9 mouse cellular contexts compared by ENCODE assay signal in genomic region chr9:63927340-63928049, GRCm38 (mm10).
DNase-seq lines count a peak whose midpoint lies in the region; ATAC-seq and TF ChIP-seq lines count a peak whose summit lies in the region.
"Had no signal": no experiment of that assay in that cellular context is flagged by ENCODE, and none has a peak within 500 bp of the region (broad histone marks: within the 10 kb centered on the region; RNA-seq: fewer than 3 reads in every experiment).

No protein-coding gene starts in this region.

- no peak for ATAC-seq in forebrain, postnatal 0 days
- ATAC-seq in hindbrain, embryonic 12.5 days (ENCODE audit: low FRiP score), result no peak
- ATAC-seq in limb, embryonic 15.5 days (ENCODE audit: insufficient number of reproducible peaks, low FRiP score, low TSS enrichment, low read depth), result 0 out of 2 replicates have a peak, but pooled peaks have one; percentile 41
- ATAC-seq in neural tube, embryonic 11.5 days (ENCODE audit: insufficient read depth, low FRiP score, low TSS enrichment), result no peak

- H3K79me3 ChIP-seq in C2C12 (ENCODE audit: low read depth), result no peaks in the 10 kb centered on the region

- no peaks in the 10 kb centered on the region; the same call in 1 of the 2 replicates for H3K4me1 ChIP-seq in brown adipose tissue, adult 24 weeks (ENCODE audit: control insufficient read depth, insufficient read depth, insufficient read length, low read length)
- H3K4me1 ChIP-seq in forebrain, postnatal 0 days (ENCODE audit: insufficient read depth), result 0 out of 2 replicates have a peak, but pooled peaks cover 5% of the 10 kb centered on the region
- peaks cover 21% of the 10 kb centered on the region for H3K4me1 ChIP-seq in hindbrain, embryonic 12.5 days
- peaks cover 43% of the 10 kb centered on the region for H3K4me1 ChIP-seq in limb, embryonic 15.5 days
- peaks cover 10% of the 10 kb centered on the region for H3K4me1 ChIP-seq in neural tube, embryonic 11.5 days (ENCODE audit: control insufficient read depth, insufficient read depth, low read length)

- no peak overlapping the region for H3K27ac ChIP-seq in brown adipose tissue, adult 24 weeks (replicated peaks; ENCODE audit: low read depth, low read length)
- no peak overlapping the region for H3K27ac ChIP-seq in forebrain, postnatal 0 days (ENCODE audit: low read depth, low read length)
- H3K27ac ChIP-seq in hindbrain, embryonic 12.5 days, result no peak overlapping the region
- H3K27ac ChIP-seq in limb, embryonic 15.5 days, result no peak overlapping the region
- no peak overlapping the region for H3K27ac ChIP-seq in neural tube, embryonic 11.5 days (ENCODE audit: low read depth, low read length)
- H3K27ac ChIP-seq: macrophage had no signal

- H3K79me2 ChIP-seq in C2C12 (ENCODE audit: control insufficient read depth, insufficient read depth), result no peaks in the 10 kb centered on the region

- H3K4me2 ChIP-seq in forebrain, postnatal 0 days (ENCODE audit: low read depth), result peak overlapping the region; percentile 40
- peak overlapping the region; percentile 53 for H3K4me2 ChIP-seq in hindbrain, embryonic 12.5 days (replicated peaks)
- H3K4me2 ChIP-seq in limb, embryonic 15.5 days, result peak overlapping the region; percentile 47
- peak overlapping the region; percentile 55 for H3K4me2 ChIP-seq in neural tube, embryonic 11.5 days (ENCODE audit: low read depth)

- no peak for TF ChIP-seq CTCF in C2C12 (IDR thresholded peaks at IDR 0.05; ENCODE audit: control insufficient read depth, insufficient read depth, insufficient read length)
- TF ChIP-seq CTCF in forebrain, postnatal 0 days (IDR thresholded peaks at IDR 0.05; ENCODE audit: low read depth), result no peak

- H3K9me3 ChIP-seq in forebrain, postnatal 0 days (ENCODE audit: low read length), result no peaks in the 10 kb centered on the region
- no peaks in the 10 kb centered on the region for H3K9me3 ChIP-seq in hindbrain, embryonic 12.5 days (replicated peaks)
- no peaks in the 10 kb centered on the region for H3K9me3 ChIP-seq in limb, embryonic 15.5 days
- H3K9me3 ChIP-seq in neural tube, embryonic 11.5 days (ENCODE audit: control insufficient read depth, low read length), result no peaks in the 10 kb centered on the region

- no peak for DNase-seq in forebrain, postnatal 0 days
- peak; percentile 39 for DNase-seq in neural tube, embryonic 11.5 days (ENCODE audit: low spot score)
- no peak for DNase-seq in B cell, adult 2 months
- DNase-seq in frontal cortex, postnatal 36 days (ENCODE audit: low spot score in 2 of 2), result no peak

- H3K36me3 ChIP-seq in C2C12 (ENCODE audit: control insufficient read depth, insufficient read depth), result no peaks in the 10 kb centered on the region
- no peaks in the 10 kb centered on the region for H3K36me3 ChIP-seq in forebrain, postnatal 0 days (ENCODE audit: insufficient read depth)
- H3K36me3 ChIP-seq in hindbrain, embryonic 12.5 days, result no peaks in the 10 kb centered on the region
- no peaks in the 10 kb centered on the region for H3K36me3 ChIP-seq in limb, embryonic 15.5 days
- no peaks in the 10 kb centered on the region for H3K36me3 ChIP-seq in neural tube, embryonic 11.5 days (ENCODE audit: control insufficient read depth, insufficient read depth, low read length)

- H3K9ac ChIP-seq in forebrain, postnatal 0 days, result peak overlapping the region; percentile 18; the same call in 1 of the 2 replicates
- peak overlapping the region; percentile 58 for H3K9ac ChIP-seq in hindbrain, embryonic 12.5 days
- H3K9ac ChIP-seq in limb, embryonic 15.5 days, result no peak overlapping the region
- peak overlapping the region; percentile 56 for H3K9ac ChIP-seq in neural tube, embryonic 11.5 days (ENCODE audit: low read length)

- H3K4me3 ChIP-seq in C2C12 (ENCODE audit: insufficient read depth, poor library complexity, severe bottlenecking), result peak overlapping the region; percentile 19
- H3K4me3 ChIP-seq in brown adipose tissue, adult 24 weeks (ENCODE audit: insufficient read depth, low read depth, low read length), result peak overlapping the region; percentile 12; the same call in 1 of the 2 replicates
- no peak overlapping the region for H3K4me3 ChIP-seq in forebrain, postnatal 0 days (ENCODE audit: low read depth, low read length)
- peak overlapping the region; percentile 24 for H3K4me3 ChIP-seq in hindbrain, embryonic 12.5 days
- H3K4me3 ChIP-seq in limb, embryonic 15.5 days, result peak overlapping the region; percentile 24
- H3K4me3 ChIP-seq in neural tube, embryonic 11.5 days (ENCODE audit: low read depth, low read length), result peak overlapping the region; percentile 18

- WGBS in forebrain, postnatal 0 days, result 5% methylated on average over 34 of the region's 34 CpGs
- 6% methylated on average over 34 of the region's 34 CpGs for WGBS in hindbrain, embryonic 12.5 days
- 5% methylated on average over 34 of the region's 34 CpGs for WGBS in limb, embryonic 15.5 days
- WGBS in neural tube, embryonic 11.5 days, result 4% methylated on average over 34 of the region's 34 CpGs

- H3ac ChIP-seq in C2C12 (ENCODE audit: control insufficient read depth, insufficient read length, low read depth), result peak overlapping the region; percentile 57

- H3K27me3 ChIP-seq in C2C12 (ENCODE audit: control insufficient read depth, insufficient read depth, insufficient read length), result no peaks in the 10 kb centered on the region
- H3K27me3 ChIP-seq in forebrain, postnatal 0 days (ENCODE audit: insufficient read depth, low read length), result no peaks in the 10 kb centered on the region; the same call in 1 of the 2 replicates
- H3K27me3 ChIP-seq in hindbrain, embryonic 12.5 days, result peaks cover 33% of the 10 kb centered on the region
- no peaks in the 10 kb centered on the region for H3K27me3 ChIP-seq in limb, embryonic 15.5 days
- peaks cover 7% of the 10 kb centered on the region; the same call in 1 of the 2 replicates for H3K27me3 ChIP-seq in neural tube, embryonic 11.5 days (ENCODE audit: control insufficient read depth, insufficient read depth, low read length)

TF ChIP-seq in C2C12, 6 proteins besides CTCF, POLR2A, EP300 and RAD21:
- TF ChIP-seq CEBPB (IDR thresholded peaks at IDR 0.05; ENCODE audit: low read depth) (no peak), MAX (IDR thresholded peaks at IDR 0.05) (no peak), USF1 (IDR thresholded peaks at IDR 0.05; ENCODE audit: low read depth) (no peak), FOSL1 (IDR thresholded peaks at IDR 0.05; ENCODE audit: insufficient read depth, low read length, poor library complexity, severe bottlenecking) (no peak), MYOD1 (IDR thresholded peaks at IDR 0.05; ENCODE audit: control insufficient read depth, insufficient read length, low read depth) (no peak), MYOG (IDR thresholded peaks at IDR 0.05; ENCODE audit: control insufficient read depth, extremely low read depth, insufficient read length) (no peak)
